ENCODE assay signal across 23 mouse cellular contexts in genomic region chr11:21105393-21105792, GRCm38 (mm10). TPM values are rescaled to one million over a fixed set of nuclear protein-coding genes. Genes with fewer than 3 reads are reported as not detected.
DNase-seq lines count a peak whose midpoint lies in the region; ATAC-seq and TF ChIP-seq lines count a peak whose summit lies in the region.
"Had no signal": no experiment of that assay in that cellular context is flagged by ENCODE, and none has a peak within 500 bp of the region (broad histone marks: within the 10 kb centered on the region; RNA-seq: fewer than 3 reads in every experiment).

No protein-coding gene starts in this region.

- H3K27ac ChIP-seq in intestine, postnatal 0 days (ENCODE audit: low read depth, low read length), result no peak overlapping the region
- H3K27ac ChIP-seq in hindbrain, embryonic 10.5 days, result no peak overlapping the region
- H3K27ac ChIP-seq: embryonic facial prominence, embryonic 12.5 days; heart, embryonic 15.5 days; hindbrain, embryonic 13.5 days; kidney, postnatal 0 days; limb, embryonic 10.5 days; limb, embryonic 15.5 days; midbrain, embryonic 13.5 days; neural tube, embryonic 13.5 days had no signal

- H3K9ac ChIP-seq in intestine, postnatal 0 days (ENCODE audit: low read depth, low read length), result no peak overlapping the region
- H3K9ac ChIP-seq: embryonic facial prominence, embryonic 12.5 days; heart, embryonic 15.5 days; hindbrain, embryonic 13.5 days; limb, embryonic 15.5 days; lung, embryonic 14.5 days; midbrain, embryonic 13.5 days; neural tube, embryonic 13.5 days had no signal

- no peak overlapping the region for H3K4me3 ChIP-seq in G1E (ENCODE audit: low read depth, low read length)
- H3K4me3 ChIP-seq in intestine, postnatal 0 days (ENCODE audit: low read depth, low read length), result no peak overlapping the region
- H3K4me3 ChIP-seq in hindbrain, embryonic 10.5 days, result no peak overlapping the region
- H3K4me3 ChIP-seq: embryonic facial prominence, embryonic 12.5 days; heart, embryonic 15.5 days; hindbrain, embryonic 13.5 days; limb, embryonic 10.5 days; limb, embryonic 15.5 days; megakaryocyte, embryonic 14.5 days; midbrain, embryonic 13.5 days; neural tube, embryonic 13.5 days had no signal

- H3K27me3 ChIP-seq in G1E (ENCODE audit: insufficient read depth, low read length), result no peaks in the 10 kb centered on the region
- H3K27me3 ChIP-seq in intestine, postnatal 0 days (replicated peaks; ENCODE audit: control insufficient read depth, insufficient read depth, low read length), result no peaks in the 10 kb centered on the region
- H3K27me3 ChIP-seq in hindbrain, embryonic 10.5 days (ENCODE audit: insufficient read depth, poor library complexity, severe bottlenecking), result no peaks in the 10 kb centered on the region
- H3K27me3 ChIP-seq: embryonic facial prominence, embryonic 12.5 days; heart, embryonic 15.5 days; hindbrain, embryonic 13.5 days; limb, embryonic 15.5 days; megakaryocyte, embryonic 14.5 days; midbrain, embryonic 13.5 days; neural tube, embryonic 13.5 days had no signal

- ATAC-seq in G1E (ENCODE audit: extremely low read depth, insufficient number of reproducible peaks, low FRiP score, poor library complexity, severe bottlenecking), result peak; percentile 63
- ATAC-seq in intestine, postnatal 0 days, result peak; percentile 60
- ATAC-seq in megakaryocyte-erythroid progenitor cell, adult 5-6 weeks (replicated peaks; ENCODE audit: low FRiP score, low TSS enrichment, poor library complexity, severe bottlenecking), result peak; percentile 82
- ATAC-seq: forebrain, embryonic 14.5 days; midbrain, embryonic 13.5 days had no signal

- H3K36me3 ChIP-seq in G1E (replicated peaks), result peaks cover 17% of the 10 kb centered on the region
- H3K36me3 ChIP-seq in intestine, postnatal 0 days (ENCODE audit: control insufficient read depth, insufficient read depth), result peaks cover 5% of the 10 kb centered on the region; the same call in 1 of the 2 replicates
- peaks cover 24% of the 10 kb centered on the region for H3K36me3 ChIP-seq in hindbrain, embryonic 10.5 days
- H3K36me3 ChIP-seq: heart, embryonic 15.5 days had no signal

- no peak for DNase-seq in G1E (ENCODE audit: low spot score)
- peak; percentile 37 for DNase-seq in c-Kit-positive CD71-positive TER-119-positive erythroid progenitor cells, embryonic 14.5 days (ENCODE audit: low spot score)
- DNase-seq in hindbrain, embryonic 10.5 days (ENCODE audit: low spot score), result no peak
- DNase-seq in right cerebral cortex, postnatal 10 days (ENCODE audit: low spot score in 2 of 2), result no peak
- DNase-seq: adrenal gland, postnatal 25 days; cerebellum, adult 18-20 months; cerebellum, postnatal 14 days; gastrocnemius, postnatal 14 days; kidney, adult 2 months; layer of hippocampus, postnatal 36 days; lung, embryonic 14.5 days had no signal

- H3K9me3 ChIP-seq in G1E (replicated peaks), result no peaks in the 10 kb centered on the region
- no peaks in the 10 kb centered on the region for H3K9me3 ChIP-seq in intestine, postnatal 0 days (ENCODE audit: control insufficient read depth)
- H3K9me3 ChIP-seq in hindbrain, embryonic 10.5 days, result no peaks in the 10 kb centered on the region
- H3K9me3 ChIP-seq: embryonic facial prominence, embryonic 12.5 days; heart, embryonic 15.5 days; hindbrain, embryonic 13.5 days; limb, embryonic 10.5 days; limb, embryonic 15.5 days; megakaryocyte, embryonic 14.5 days; midbrain, embryonic 13.5 days; neural tube, embryonic 13.5 days had no signal

- no peak overlapping the region for H3K4me2 ChIP-seq in intestine, postnatal 0 days (replicated peaks; ENCODE audit: low read depth)
- H3K4me2 ChIP-seq: embryonic facial prominence, embryonic 12.5 days; heart, embryonic 15.5 days; hindbrain, embryonic 13.5 days; limb, embryonic 15.5 days; lung, embryonic 14.5 days; midbrain, embryonic 13.5 days; neural tube, embryonic 13.5 days had no signal

- H3K4me1 ChIP-seq in G1E (ENCODE audit: insufficient read depth, low read depth, low read length), result peaks cover 24% of the 10 kb centered on the region
- H3K4me1 ChIP-seq in intestine, postnatal 0 days (replicated peaks; ENCODE audit: control insufficient read depth, insufficient read depth, low read length), result peaks cover 3% of the 10 kb centered on the region
- 0 out of 2 replicates have a peak, but pooled peaks cover 7% of the 10 kb centered on the region for H3K4me1 ChIP-seq in hindbrain, embryonic 10.5 days (replicated peaks)
- H3K4me1 ChIP-seq: embryonic facial prominence, embryonic 12.5 days; limb, embryonic 10.5 days had no signal

- WGBS in intestine, postnatal 0 days, result 37% methylated on average over 1 of the region's 1 CpGs
- 98% methylated on average over 1 of the region's 1 CpGs for WGBS in hindbrain, embryonic 10.5 days

- no peak for TF ChIP-seq CTCF in G1E (IDR thresholded peaks at IDR 0.05; ENCODE audit: low read depth, low read length)
- TF ChIP-seq CTCF in intestine, postnatal 0 days (IDR thresholded peaks at IDR 0.05; ENCODE audit: low read depth), result no peak

RNA-seq across cellular contexts. Expression of gene Peli1, which starts 14.3 kb away (rescaled TPM):
- 30.3 and 35.7 TPM in 2 replicates for total RNA-seq in G1E (2014; fragmentation: Nextera tagmentation)
- total RNA-seq in G1E (2017), result 15.9 and 16.5 TPM in 2 replicates
- 18.3 and 20.8 TPM in 2 replicates for polyA plus RNA-seq in G1E (2012)
- polyA plus RNA-seq in intestine, postnatal 0 days (2015; fragmentation: Nextera tagmentation; extraction: Ambion mirVana), result 27.1 and 27.2 TPM in 2 replicates
- total RNA-seq in megakaryocyte-erythroid progenitor cell, adult 5-6 weeks (2014; fragmentation: Nextera tagmentation), result 12.7 and 15.2 TPM in 2 replicates
- total RNA-seq in megakaryocyte-erythroid progenitor cell, adult 5-6 weeks (2017), result 13.1 and 18.8 TPM in 2 replicates
- polyA plus RNA-seq in hindbrain, embryonic 10.5 days (2016; fragmentation: Nextera tagmentation; extraction: Ambion mirVana), result 66.9 and 75.9 TPM in 2 replicates
